Mouse (Mus musculus) liver, embryonic 16.5 days (tissue): ENCODE data around the gene Mrgprg. TPM values are rescaled to one million over a fixed set of nuclear protein-coding genes. Genes with fewer than 3 reads are reported as not detected.

Experiments used
- ATAC-seq: fragments of 200-750 bp; cut with Nextera tagmentation; 2 replicates; pipeline ENCODE4 v1.8.0; 2017; ENCODE audit warnings: low read depth, mild to moderate bottlenecking, moderate number of reproducible peaks, moderate library complexity
- H3K27ac ChIP-seq: fragments of 300-500 bp; sonication (generic); 2 replicates; pipeline ENCODE4 v1.5.1; 2014; ENCODE audit warnings: mild to moderate bottlenecking, low read length
- H3K27me3 ChIP-seq: fragments of 300-500 bp; sonication (generic); 2 replicates; pipeline ENCODE4 v1.6.1; 2014; ENCODE audit warnings: low read depth, low read length, mixed read lengths; ENCODE audit not compliant: control insufficient read depth, insufficient read depth
- H3K36me3 ChIP-seq: fragments of 300-500 bp; sonication (generic); 2 replicates; pipeline ENCODE4 v1.6.1; 2014; ENCODE audit warnings: mild to moderate bottlenecking; ENCODE audit not compliant: control insufficient read depth, insufficient read depth
- H3K4me1 ChIP-seq: fragments of 300-500 bp; sonication (generic); 2 replicates; pipeline ENCODE4 v1.6.1; 2014; ENCODE audit warnings: low read depth, low read length, mixed read lengths; ENCODE audit not compliant: control insufficient read depth
- H3K4me2 ChIP-seq: fragments of 300-500 bp; sonication (generic); 2 replicates; pipeline ENCODE4 v1.6.1; 2014; ENCODE audit warnings: low read depth, low read length, mixed read lengths
- H3K4me3 ChIP-seq: fragments of 300-500 bp; sonication (generic); 2 replicates; pipeline ENCODE4 v1.5.1; 2014; ENCODE audit warnings: low read depth, mild to moderate bottlenecking, low read length
- H3K9ac ChIP-seq: fragments of 300-500 bp; sonication (generic); 2 replicates; pipeline ENCODE4 v1.6.1; 2014; ENCODE audit warnings: low read depth, low read length
- H3K9me3 ChIP-seq: fragments of 300-500 bp; sonication (generic); replicated peaks from 2 replicates; pipeline ENCODE4 v1.6.1; 2016; ENCODE audit warnings: low read length; ENCODE audit not compliant: control insufficient read depth
- WGBS: fragments of 180-500 bp; shearing (Covaris S2); extraction: QIAGEN DNeasy Blood & Tissue Kit; methylation state at CpG from one replicate; pipeline ENCODE4 v1.1.7; 2014; ENCODE audit not compliant: insufficient replicate concordance; 5-methylcytosine and 5-hydroxymethylcytosine counted together
- polyA plus RNA-seq: library from polyadenylated mRNA; unstranded; fragments of >200 nt; fragmentation: Nextera tagmentation; extraction: Ambion mirVana; gene quantifications from 2 replicates; pipeline ENCODE4 v1.2.1, GENCODE M21; 2015

Mrgprg gene
- polyA plus RNA-seq, 1 experiment from 2014 or later, result not detected

- Histone ChIP-seq H3K4me3 (no peak overlapping the region), H3K9ac (no peak overlapping the region), H3K4me2 (no peak overlapping the region), H3K4me1 (peaks cover 3% of the 10 kb centered on the region; the same call in 1 of the 2 replicates), H3K36me3 (no peaks in the 10 kb centered on the region), H3K27ac (no peak overlapping the region), H3K9me3 (no peaks in the 10 kb centered on the region), H3K27me3 (peaks cover 3% of the 10 kb centered on the region; the same call in 1 of the 2 replicates)
- 48% methylated on average over 3 of the region's 3 CpGs for WGBS
- ATAC-seq, result no peak
Measured at GRCm38 (mm10) chr7:143758956-143759355, 7.8 kb downstream of the Mrgprg start.

DNA sequence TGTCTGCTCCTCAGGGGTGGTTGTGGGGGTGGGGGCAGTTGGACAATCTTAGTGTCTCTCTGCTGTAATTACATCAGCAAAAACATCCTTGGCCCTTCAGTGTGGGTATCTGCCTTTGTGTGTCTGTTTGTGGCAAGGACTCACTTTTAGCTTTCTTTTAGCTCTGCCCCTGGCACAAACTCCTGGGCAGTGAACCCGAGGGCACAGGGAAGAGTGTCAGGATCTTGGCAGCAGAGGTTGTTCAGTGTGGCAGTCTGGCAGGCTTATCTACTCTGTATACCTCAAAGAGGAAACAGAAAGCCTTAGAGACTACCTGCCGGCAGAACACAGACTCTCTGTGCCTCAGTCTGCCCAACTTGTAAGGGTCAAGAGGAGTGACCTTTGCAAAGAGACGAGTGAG, 9.1 kb downstream of the Mrgprg start:
- H3K36me3 ChIP-seq, result no peaks in the 10 kb centered on the region
- no peak for ATAC-seq
- H3K9ac ChIP-seq, result no peak overlapping the region
- H3K4me3 ChIP-seq, result no peak overlapping the region
- no peak overlapping the region for H3K4me2 ChIP-seq
- H3K9me3 ChIP-seq, result no peaks in the 10 kb centered on the region
- H3K27me3 ChIP-seq, result peaks cover 3% of the 10 kb centered on the region; the same call in 1 of the 2 replicates
- H3K27ac ChIP-seq, result no peak overlapping the region
- peaks cover 3% of the 10 kb centered on the region; the same call in 1 of the 2 replicates for H3K4me1 ChIP-seq
- 33% methylated on average over 3 of the region's 3 CpGs for WGBS

GRCm38 (mm10) chr7:143757027-143757390, 9.8 kb downstream of the Mrgprg start:
- ATAC-seq, result peak; percentile 67
- no peaks in the 10 kb centered on the region for H3K36me3 ChIP-seq
- peak overlapping the region; percentile 34 for H3K4me3 ChIP-seq
- H3K4me2 ChIP-seq, result peak overlapping the region; percentile 53
- H3K27ac ChIP-seq, result no peak overlapping the region
- no peak overlapping the region for H3K9ac ChIP-seq
- H3K4me1 ChIP-seq, result peaks cover 3% of the 10 kb centered on the region; the same call in 1 of the 2 replicates
- peaks cover 3% of the 10 kb centered on the region; the same call in 1 of the 2 replicates for H3K27me3 ChIP-seq
- H3K9me3 ChIP-seq, result no peaks in the 10 kb centered on the region
- under 1% methylated on average over 15 of the region's 15 CpGs for WGBS

- no peak for ATAC-seq
- H3K27ac ChIP-seq, result no peak within 1 kb of the TSS
- 16% methylated on average over 22 of the region's 22 CpGs for WGBS
- H3K27me3 ChIP-seq, result peaks cover 3% of the 10 kb centered on the region; the same call in 1 of the 2 replicates
- no peaks in the 10 kb centered on the region for H3K36me3 ChIP-seq
- peak within 1 kb of the TSS; percentile 34 for H3K4me3 ChIP-seq
- H3K9ac ChIP-seq, result no peak within 1 kb of the TSS
- H3K4me1 ChIP-seq, result peaks cover 3% of the 10 kb centered on the region; the same call in 1 of the 2 replicates
- no peaks in the 10 kb centered on the region for H3K9me3 ChIP-seq
- H3K4me2 ChIP-seq, result peak within 1 kb of the TSS; percentile 53
Measured at GRCm38 (mm10) chr7:143756125-143757026, 10.4 kb downstream of the Mrgprg start, which contains the start of gene Osbpl5. Osbpl5 (minus strand) TSS chr7:143756985.

- Histone ChIP-seq H3K9ac (no peak overlapping the region), H3K4me1 (peaks cover 3% of the 10 kb centered on the region; the same call in 1 of the 2 replicates), H3K4me2 (no peak overlapping the region), H3K27ac (no peak overlapping the region), H3K4me3 (no peak overlapping the region), H3K36me3 (no peaks in the 10 kb centered on the region), H3K9me3 (no peaks in the 10 kb centered on the region), H3K27me3 (peaks cover 3% of the 10 kb centered on the region; the same call in 1 of the 2 replicates)
- 39% methylated on average over 9 of the region's 9 CpGs for WGBS
- ATAC-seq, result no peak
Measured at GRCm38 (mm10) chr7:143755357-143756124, 11.3 kb downstream of the Mrgprg start.

- Histone ChIP-seq H3K36me3 (no peaks in the 10 kb centered on the region), H3K4me2 (no peak overlapping the region)
- WGBS, result 37% methylated on average over 5 of the region's 5 CpGs
Measured at GRCm38 (mm10) chr7:143753990-143754715, 12.6 kb downstream of the Mrgprg start.

GRCm38 (mm10) chr7:143752606-143753005, 14.2 kb downstream of the Mrgprg start:
- Histone ChIP-seq H3K9ac (no peak overlapping the region), H3K4me3 (no peak overlapping the region), H3K27me3 (peaks cover 3% of the 10 kb centered on the region; the same call in 1 of the 2 replicates), H3K27ac (no peak overlapping the region), H3K9me3 (no peaks in the 10 kb centered on the region), H3K4me1 (peaks cover 3% of the 10 kb centered on the region; the same call in 1 of the 2 replicates), H3K36me3 (no peaks in the 10 kb centered on the region), H3K4me2 (no peak overlapping the region)
- WGBS, result 54% methylated on average over 3 of the region's 3 CpGs
- ATAC-seq, result no peak

More at GRCm38 (mm10) chr7:143753990-143754715, 12.6 kb downstream of the Mrgprg start:
- Histone ChIP-seq H3K4me3 (no peak overlapping the region), H3K9me3 (no peaks in the 10 kb centered on the region), H3K4me1 (peaks cover 3% of the 10 kb centered on the region; the same call in 1 of the 2 replicates), H3K27me3 (peaks cover 3% of the 10 kb centered on the region; the same call in 1 of the 2 replicates), H3K9ac (no peak overlapping the region), H3K27ac (no peak overlapping the region)
- no peak for ATAC-seq

DNA sequence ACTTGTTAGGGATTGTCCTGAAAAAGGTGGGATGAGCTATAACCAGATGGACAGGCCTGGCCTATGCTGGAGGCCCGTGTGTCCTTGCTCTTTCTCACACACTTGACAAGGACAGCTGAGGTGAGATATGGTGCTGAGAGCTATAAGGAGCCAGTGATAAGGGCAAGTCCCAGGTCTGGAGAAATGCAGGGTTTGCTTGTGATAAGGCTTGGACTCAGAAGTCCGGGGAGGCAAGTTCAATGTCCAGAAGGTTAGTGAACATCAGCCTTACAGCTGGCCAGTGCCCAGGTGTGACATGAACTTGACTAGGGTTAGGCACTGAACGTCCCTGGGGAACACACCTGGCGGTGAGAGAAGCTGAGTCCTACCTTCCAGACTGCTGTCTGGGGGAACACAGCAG, 14.7 kb downstream of the Mrgprg start:
- H3K4me3 ChIP-seq, result no peak overlapping the region
- no peaks in the 10 kb centered on the region for H3K36me3 ChIP-seq
- H3K4me2 ChIP-seq, result no peak overlapping the region
- ATAC-seq, result no peak
- H3K9ac ChIP-seq, result no peak overlapping the region
- peaks cover 3% of the 10 kb centered on the region; the same call in 1 of the 2 replicates for H3K27me3 ChIP-seq
- 29% methylated on average over 4 of the region's 4 CpGs for WGBS
- H3K27ac ChIP-seq, result no peak overlapping the region
- H3K4me1 ChIP-seq, result peaks cover under 1% of the 10 kb centered on the region; the same call in 1 of the 2 replicates
- no peaks in the 10 kb centered on the region for H3K9me3 ChIP-seq
